Mouse (Mus musculus): Measurements from ENCODE around the gene Olfr1286. TPM values are rescaled to one million over a fixed set of nuclear protein-coding genes. Genes with fewer than 3 reads are reported as not detected.

Gene Olfr1286
- polyA plus RNA-seq (2012; rRNA removed), result not detected in 2 replicates

DNA sequence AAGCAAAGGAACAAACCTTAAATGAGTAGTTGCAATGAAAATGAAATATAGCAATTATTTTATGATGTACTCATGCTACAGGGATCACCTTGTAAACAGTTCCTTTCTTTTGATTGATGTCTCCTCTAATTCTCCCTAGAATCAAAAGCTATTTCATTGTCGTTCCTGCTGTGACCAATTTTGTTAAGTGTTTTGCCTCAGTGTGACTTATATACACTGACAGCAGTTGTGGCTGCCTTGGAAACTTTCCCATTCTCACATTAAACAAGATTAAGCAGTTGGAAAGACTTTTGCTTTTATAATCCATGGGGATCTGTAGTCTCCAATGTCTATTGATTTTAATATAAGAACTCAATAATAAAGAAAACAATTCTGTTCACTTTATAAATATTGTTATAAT is at the start of gene Olfr1286:
Gene Olfr1286 (minus strand): TSS at position 185 of the 400 bp plus-strand sequence.
- Histone ChIP-seq H3K4me1 (ENCODE audit: control insufficient read depth, insufficient read depth, low read length) (no peaks in the 10 kb centered on the region), H3K4me3 (replicated peaks; ENCODE audit: extremely low read depth, low read depth, low read length) (no peak within 1 kb of the TSS)
- 63% methylated on average over 1 of the region's 1 CpGs for WGBS
- TF ChIP-seq POLR2A (IDR thresholded peaks at IDR 0.05; ENCODE audit: borderline replicate concordance, extremely low read depth, low read depth, low read length) (no peak), CTCF (IDR thresholded peaks at IDR 0.05; ENCODE audit: insufficient read depth, low read length) (no peak)
- DNase-seq, result no peak

DNA sequence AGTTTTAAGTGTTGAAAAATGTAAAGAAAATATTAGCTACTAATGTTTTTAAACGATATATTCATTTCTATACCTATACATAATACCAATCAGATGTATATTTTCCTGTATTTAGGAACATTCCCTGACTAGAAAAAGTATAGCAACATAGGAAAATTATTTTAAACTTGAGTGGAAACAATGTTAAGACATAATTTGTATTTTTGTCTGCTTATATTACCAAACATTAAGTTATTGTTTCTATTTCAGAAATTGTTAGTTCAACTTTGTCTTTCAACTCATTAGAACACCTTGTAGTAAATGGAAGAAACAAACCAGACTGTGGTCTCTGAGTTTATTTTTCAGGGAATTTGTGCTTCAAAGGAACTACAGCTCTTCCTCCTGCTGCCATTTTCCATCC is 25.9 kb upstream of the Olfr1286 start, which contains the start of gene Olfr1287:
Gene Olfr1287 (plus strand): TSS at position 301 of the 400 bp plus-strand sequence.
- H3K4me1 ChIP-seq (ENCODE audit: control insufficient read depth, insufficient read depth, low read length), result no peaks in the 10 kb centered on the region
- 57% methylated on average over 1 of the region's 1 CpGs for WGBS
- no peak for TF ChIP-seq POLR2A (IDR thresholded peaks at IDR 0.05; ENCODE audit: borderline replicate concordance, extremely low read depth, low read depth, low read length)
- H3K4me3 ChIP-seq (replicated peaks; ENCODE audit: extremely low read depth, low read depth, low read length), result no peak within 1 kb of the TSS
- DNase-seq, result no peak

DNA sequence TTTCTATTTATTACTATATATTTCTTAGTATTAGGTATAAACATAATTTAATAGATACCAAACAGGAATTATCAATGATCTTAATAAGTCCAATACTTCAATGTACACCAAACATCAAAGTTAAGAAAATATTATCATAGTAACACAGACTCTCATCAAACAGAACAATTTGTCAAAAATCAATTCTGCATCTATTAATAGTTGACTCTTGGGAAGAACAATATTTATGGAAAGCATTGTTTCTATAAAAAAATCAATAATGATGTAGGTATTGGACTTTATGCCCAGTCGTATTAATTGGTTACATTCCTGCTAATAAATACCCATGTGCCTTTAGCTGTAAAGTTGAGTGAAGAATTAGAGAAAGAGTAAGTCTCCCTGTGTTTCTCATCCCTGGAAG is 47.7 kb downstream of the Olfr1286 start, which contains the start of gene Olfr1284:
Gene Olfr1284 (plus strand): TSS at position 301 of the 400 bp plus-strand sequence.
- no peak for DNase-seq
- H3K4me1 ChIP-seq (ENCODE audit: control insufficient read depth, insufficient read depth, low read length), result no peaks in the 10 kb centered on the region
- no peak within 1 kb of the TSS for H3K4me3 ChIP-seq (replicated peaks; ENCODE audit: extremely low read depth, low read depth, low read length)
- WGBS, result 88% methylated on average over 1 of the region's 1 CpGs
- TF ChIP-seq POLR2A (IDR thresholded peaks at IDR 0.05; ENCODE audit: borderline replicate concordance, extremely low read depth, low read depth, low read length), result no peak
- no peak for TF ChIP-seq CTCF (IDR thresholded peaks at IDR 0.05; ENCODE audit: insufficient read depth, low read length)

Other genes with a start within 250 kb of the Olfr1286 start
- not detected in 2 replicates for gene 4930430A15Rik, start 193.5 kb downstream of the Olfr1286 start, polyA plus RNA-seq (2012; rRNA removed)
- not detected in 2 replicates for gene Olfr1275, start 187.8 kb downstream of the Olfr1286 start, polyA plus RNA-seq (2012; rRNA removed)
- not detected in 2 replicates for gene Olfr1276, start 168.6 kb downstream of the Olfr1286 start, polyA plus RNA-seq (2012; rRNA removed)
- not detected in 2 replicates for gene Olfr1277, start 149.0 kb downstream of the Olfr1286 start, polyA plus RNA-seq (2012; rRNA removed)
- gene Olfr1278, start 133.0 kb downstream of the Olfr1286 start, polyA plus RNA-seq (2012; rRNA removed), result not detected in 2 replicates
- not detected in 2 replicates for gene Olfr1279, start 122.5 kb downstream of the Olfr1286 start, polyA plus RNA-seq (2012; rRNA removed)
- gene Olfr1280, start 109.1 kb downstream of the Olfr1286 start, polyA plus RNA-seq (2012; rRNA removed), result not detected in 2 replicates
- not detected in 2 replicates for gene Olfr1281, start 96.6 kb downstream of the Olfr1286 start, polyA plus RNA-seq (2012; rRNA removed)
- gene Olfr1282, start 87.0 kb downstream of the Olfr1286 start, polyA plus RNA-seq (2012; rRNA removed), result not detected in 2 replicates
- not detected in 2 replicates for gene Olfr1283, start 56.3 kb downstream of the Olfr1286 start, polyA plus RNA-seq (2012; rRNA removed)
- not detected in 2 replicates for gene Olfr1284, start 47.6 kb downstream of the Olfr1286 start, polyA plus RNA-seq (2012; rRNA removed)
- not detected in 2 replicates for gene Olfr1287, start 26.0 kb upstream of the Olfr1286 start, polyA plus RNA-seq (2012; rRNA removed)
- not detected in 2 replicates for gene Olfr1288, start 51.0 kb upstream of the Olfr1286 start, polyA plus RNA-seq (2012; rRNA removed)
- not detected in 2 replicates for gene Olfr1289, start 57.7 kb upstream of the Olfr1286 start, polyA plus RNA-seq (2012; rRNA removed)
- gene Olfr1290, start 70.7 kb upstream of the Olfr1286 start, polyA plus RNA-seq (2012; rRNA removed), result not detected in 2 replicates
- gene Olfr1291-ps1, start 74.1 kb upstream of the Olfr1286 start, polyA plus RNA-seq (2012; rRNA removed), result not detected in 2 replicates
- not detected in 2 replicates for gene Olfr1293-ps, start 102.1 kb upstream of the Olfr1286 start, polyA plus RNA-seq (2012; rRNA removed)
- not detected in 2 replicates for gene Olfr1294, start 117.2 kb upstream of the Olfr1286 start, polyA plus RNA-seq (2012; rRNA removed)
- gene Olfr1295, start 146.6 kb upstream of the Olfr1286 start, polyA plus RNA-seq (2012; rRNA removed), result not detected in 2 replicates
- gene Olfr1297, start 203.4 kb upstream of the Olfr1286 start, polyA plus RNA-seq (2012; rRNA removed), result not detected in 2 replicates
- gene Olfr1298, start 226.1 kb upstream of the Olfr1286 start, polyA plus RNA-seq (2012; rRNA removed), result not detected in 2 replicates
- gene Olfr1299, start 238.3 kb upstream of the Olfr1286 start, polyA plus RNA-seq (2012; rRNA removed), result not detected in 2 replicates